Mouse (Mus musculus): Measurements from ENCODE around the gene Brs3. TPM values are rescaled to one million over a fixed set of nuclear protein-coding genes. Genes with fewer than 3 reads are reported as not detected.

Brs3 gene
- polyA plus RNA-seq, 1 experiment = not detected

GRCm38 (mm10) chrX:57087806-57088205 lies 44.9 kb downstream of the Brs3 start, which contains the start of gene Vgll1:
Gene Vgll1 (plus strand): TSS chrX:57088106.
- Histone ChIP-seq H3K27me3 (ENCODE audit: control insufficient read depth, insufficient read depth, low read length) (no peaks in the 10 kb centered on the region), H3K4me1 (ENCODE audit: control insufficient read depth, insufficient read depth, low read length) (no peaks in the 10 kb centered on the region), H3K4me3 (ENCODE audit: control insufficient read depth, low read depth, low read length) (no peak within 1 kb of the TSS), H3K36me3 (ENCODE audit: control insufficient read depth, insufficient read depth, low read length) (no peaks in the 10 kb centered on the region), H3K27ac (ENCODE audit: control insufficient read depth, insufficient read depth, low read depth, low read length) (no peak within 1 kb of the TSS)
- TF ChIP-seq POLR2A (IDR thresholded peaks at IDR 0.05; ENCODE audit: control insufficient read depth, low read depth, low read length) = no peak
- no peak for TF ChIP-seq CTCF (IDR thresholded peaks at IDR 0.05; ENCODE audit: control insufficient read depth, insufficient read depth, insufficient replicate concordance, low read depth, low read length)

Other genes with a start within 250 kb of the Brs3 start
- gene Map7d3, start 220.7 kb upstream of the Brs3 start, polyA plus RNA-seq (2012; rRNA removed) = 2.2 TPM in 2 replicates
- gene Adgrg4, start 172.9 kb upstream of the Brs3 start, polyA plus RNA-seq (2012; rRNA removed) = 0.01 TPM in 1 of 2 replicates, not detected in the other
- gene Htatsf1, start 10.5 kb downstream of the Brs3 start, polyA plus RNA-seq (2012; rRNA removed) = 7.5 and 10.0 TPM in 2 replicates
- 0.26 and 0.83 TPM in 2 replicates for gene Vgll1, start 45.0 kb downstream of the Brs3 start, polyA plus RNA-seq (2012; rRNA removed)
- gene Cd40lg, start 169.1 kb downstream of the Brs3 start, polyA plus RNA-seq (2012; rRNA removed) = 0.13 and 0.16 TPM in 2 replicates